Mouse (Mus musculus): ENCODE measurements around the gene Spag8.

Spag8 gene

GRCm38 (mm10) chr4:43653161-43654015, at the start of gene Spag8:
Gene Spag8 (minus strand): TSS chr4:43653594.
- DNase-seq (ENCODE audit: low spot score in 2 of 2), result peak in 1 of 2 experiments; percentile 38

- DNase-seq (ENCODE audit: low spot score in 2 of 2), result no peak
Measured at GRCm38 (mm10) chr4:43700707-43701106, 47.3 kb upstream of the Spag8 start, which contains the start of gene Olfr70. Gene Olfr70 (minus strand): TSS chr4:43700807.

- no peak for DNase-seq (ENCODE audit: low spot score in 2 of 2)
Measured at GRCm38 (mm10) chr4:43696561-43696960, 43.2 kb upstream of the Spag8 start.

- DNase-seq (ENCODE audit: low spot score in 2 of 2), result no peak
Measured at GRCm38 (mm10) chr4:43695249-43695671, 41.9 kb upstream of the Spag8 start.

- no peak for DNase-seq (ENCODE audit: low spot score in 2 of 2)
Measured at GRCm38 (mm10) chr4:43694439-43695248, 41.2 kb upstream of the Spag8 start.

GRCm38 (mm10) chr4:43693806-43694241, 40.4 kb upstream of the Spag8 start:
- DNase-seq (ENCODE audit: low spot score in 2 of 2), result no peak

- no peak for DNase-seq (ENCODE audit: low spot score in 2 of 2)
Measured at GRCm38 (mm10) chr4:43691026-43691425, 37.6 kb upstream of the Spag8 start.

GRCm38 (mm10) chr4:43690021-43690420, 36.6 kb upstream of the Spag8 start:
- DNase-seq (ENCODE audit: low spot score in 2 of 2), result no peak

GRCm38 (mm10) chr4:43679416-43680043, 26.1 kb upstream of the Spag8 start:
- DNase-seq (ENCODE audit: low spot score in 2 of 2), result no peak

GRCm38 (mm10) chr4:43678541-43678940, 25.1 kb upstream of the Spag8 start:
- no peak for DNase-seq (ENCODE audit: low spot score in 2 of 2)

GRCm38 (mm10) chr4:43675608-43676007, 22.2 kb upstream of the Spag8 start:
- no peak for DNase-seq (ENCODE audit: low spot score in 2 of 2)

- DNase-seq (ENCODE audit: low spot score in 2 of 2), result no peak
Measured at GRCm38 (mm10) chr4:43674974-43675373, 21.6 kb upstream of the Spag8 start.

GRCm38 (mm10) chr4:43673703-43674102, 20.3 kb upstream of the Spag8 start:
- no peak for DNase-seq (ENCODE audit: low spot score in 2 of 2)

- peak; percentile 92 to 94 for DNase-seq (ENCODE audit: low spot score in 2 of 2)
Measured at GRCm38 (mm10) chr4:43672070-43672469, 18.7 kb upstream of the Spag8 start.

GRCm38 (mm10) chr4:43669428-43669794, 16.0 kb upstream of the Spag8 start:
- peak in 1 of 2 experiments; percentile 26 for DNase-seq (ENCODE audit: low spot score in 2 of 2)

- DNase-seq (ENCODE audit: low spot score in 2 of 2), result peak; percentile 87 to 93
Measured at GRCm38 (mm10) chr4:43668782-43669427, 15.5 kb upstream of the Spag8 start, which contains the start of the genes Tmem8b and Fam221b. Gene Tmem8b (plus strand): TSS chr4:43668971. Gene Fam221b (minus strand): TSS chr4:43669145.

GRCm38 (mm10) chr4:43666412-43666811, 13.0 kb upstream of the Spag8 start:
- DNase-seq (ENCODE audit: low spot score in 2 of 2), result no peak

- no peak for DNase-seq (ENCODE audit: low spot score in 2 of 2)
Measured at GRCm38 (mm10) chr4:43657146-43657545, 3.8 kb upstream of the Spag8 start.

- DNase-seq (ENCODE audit: low spot score in 2 of 2), result peak; percentile 94 to 96
Measured at GRCm38 (mm10) chr4:43656339-43657109, 3.1 kb upstream of the Spag8 start, which contains the start of gene Hint2. Gene Hint2 (minus strand): TSS chr4:43656466.

GRCm38 (mm10) chr4:43655656-43656338, 2.4 kb upstream of the Spag8 start:
- DNase-seq (ENCODE audit: low spot score in 2 of 2), result peak in 1 of 2 experiments; percentile 30

Data from right cerebral cortex, adult 2 months (tissue).